Mouse (Mus musculus) embryonic facial prominence, embryonic 12.5 days (tissue): ENCODE measurements around the gene Tmem94. TPM values are rescaled to one million over a fixed set of nuclear protein-coding genes. Genes with fewer than 3 reads are reported as not detected.
A peak's percentile ranks its signal among the peaks of the same experiment; 100 is the strongest.

ENCODE experiments used
- ATAC-seq: fragments of 200-750 bp; cut with Nextera tagmentation; 2 replicates; pipeline ENCODE4 v1.8.0; 2017; ENCODE audit not compliant: insufficient number of reproducible peaks, insufficient read depth, low FRiP score, low TSS enrichment
- H3K27ac ChIP-seq: fragments of 300-500 bp; sonication (generic); 2 replicates; pipeline ENCODE4 v1.5.1; 2016; ENCODE audit warnings: mild to moderate bottlenecking
- H3K27me3 ChIP-seq: fragments of 300-500 bp; sonication (generic); 2 replicates; pipeline ENCODE4 v1.6.1; 2016; ENCODE audit warnings: mild to moderate bottlenecking, moderate library complexity
- H3K36me3 ChIP-seq: fragments of 300-500 bp; sonication (generic); 2 replicates; pipeline ENCODE4 v1.6.1; 2016; ENCODE audit warnings: mild to moderate bottlenecking
- H3K4me1 ChIP-seq: fragments of 300-500 bp; sonication (generic); 2 replicates; pipeline ENCODE4 v1.6.1; 2016
- H3K4me2 ChIP-seq: fragments of 300-500 bp; sonication (generic); replicated peaks from 2 replicates; pipeline ENCODE4 v1.6.1; 2016; ENCODE audit warnings: mild to moderate bottlenecking, moderate library complexity
- H3K4me3 ChIP-seq: fragments of 300-500 bp; sonication (generic); 2 replicates; pipeline ENCODE4 v1.5.1; 2016; ENCODE audit warnings: mild to moderate bottlenecking
- H3K9ac ChIP-seq: fragments of 300-500 bp; sonication (generic); 2 replicates; pipeline ENCODE4 v1.6.1; 2016; ENCODE audit warnings: mild to moderate bottlenecking, moderate library complexity
- H3K9me3 ChIP-seq: fragments of 300-500 bp; sonication (generic); 2 replicates; pipeline ENCODE4 v1.6.1; 2016; ENCODE audit warnings: mild to moderate bottlenecking, moderate library complexity
- WGBS: fragments of 180-500 bp; shearing (Covaris S2); methylation state at CpG from one replicate; pipeline ENCODE4 v1.1.7; 2016; 5-methylcytosine and 5-hydroxymethylcytosine counted together
- polyA plus RNA-seq: library from polyadenylated mRNA; unstranded; fragments of >200 nt; fragmentation: Nextera tagmentation; extraction: Ambion mirVana; gene quantifications from 2 replicates; pipeline ENCODE4 v1.2.1, GENCODE M21; 2016

Gene Tmem94
- polyA plus RNA-seq, 1 experiment from 2014 or later: 30.0 TPM

- Histone ChIP-seq H3K27me3 (no peaks in the 10 kb centered on the region), H3K4me3 (0 out of 2 replicates have a peak overlapping the region, but pooled peaks have one; percentile 8), H3K36me3 (peaks cover 36% of the 10 kb centered on the region), H3K4me2 (peak overlapping the region; percentile 91), H3K4me1 (peaks cover 61% of the 10 kb centered on the region), H3K27ac (no peak overlapping the region), H3K9me3 (no peaks in the 10 kb centered on the region), H3K9ac (0 out of 2 replicates have a peak overlapping the region, but pooled peaks have one; percentile 24)
- ATAC-seq: no peak
- WGBS: 80% methylated on average over 14 of the region's 14 CpGs
Measured at GRCm38 (mm10) chr11:115810377-115810776, 45.1 kb downstream of the Tmem94 start.

- peak overlapping the region; percentile 90 for H3K9ac ChIP-seq
- peak overlapping the region; percentile 91 for H3K4me2 ChIP-seq
- peak overlapping the region; percentile 97 for H3K4me3 ChIP-seq
- H3K4me1 ChIP-seq: peaks cover 66% of the 10 kb centered on the region
- H3K27me3 ChIP-seq: no peaks in the 10 kb centered on the region
- no peaks in the 10 kb centered on the region for H3K9me3 ChIP-seq
- peaks cover 29% of the 10 kb centered on the region for H3K36me3 ChIP-seq
- no peak overlapping the region for H3K27ac ChIP-seq
- 82% methylated on average over 20 of the region's 20 CpGs for WGBS
- ATAC-seq: no peak
Measured at GRCm38 (mm10) chr11:115811381-115812093, 46.3 kb downstream of the Tmem94 start.

- WGBS: 39% methylated on average over 7 of the region's 7 CpGs
- H3K4me3 ChIP-seq: peak overlapping the region; percentile 97
- H3K36me3 ChIP-seq: peaks cover 23% of the 10 kb centered on the region
- H3K27ac ChIP-seq: no peak overlapping the region
- no peaks in the 10 kb centered on the region for H3K27me3 ChIP-seq
- H3K9ac ChIP-seq: peak overlapping the region; percentile 90
- peak overlapping the region; percentile 91 for H3K4me2 ChIP-seq
- ATAC-seq: no peak
- peaks cover 66% of the 10 kb centered on the region for H3K4me1 ChIP-seq
- no peaks in the 10 kb centered on the region for H3K9me3 ChIP-seq
Measured at GRCm38 (mm10) chr11:115812095-115812494, 46.9 kb downstream of the Tmem94 start.

- Histone ChIP-seq H3K9me3 (no peaks in the 10 kb centered on the region), H3K4me1 (peaks cover 60% of the 10 kb centered on the region), H3K9ac (peak overlapping the region; percentile 90), H3K4me2 (peak overlapping the region; percentile 91), H3K27me3 (no peaks in the 10 kb centered on the region), H3K36me3 (peaks cover 21% of the 10 kb centered on the region), H3K4me3 (peak overlapping the region; percentile 97), H3K27ac (peak overlapping the region; percentile 78)
- WGBS: 3% methylated on average over 28 of the region's 28 CpGs
- ATAC-seq: no peak
Measured at GRCm38 (mm10) chr11:115812533-115813420, 47.5 kb downstream of the Tmem94 start.

- Histone ChIP-seq H3K27me3 (no peaks in the 10 kb centered on the region), H3K9me3 (no peaks in the 10 kb centered on the region), H3K4me3 (peak within 1 kb of the TSS; percentile 97), H3K27ac (peak within 1 kb of the TSS; percentile 78), H3K9ac (peak within 1 kb of the TSS; percentile 94), H3K4me1 (peaks cover 52% of the 10 kb centered on the region), H3K4me2 (peak within 1 kb of the TSS; percentile 91), H3K36me3 (peaks cover 27% of the 10 kb centered on the region)
- under 1% methylated on average over 43 of the region's 44 CpGs for WGBS
- peak; percentile 94 for ATAC-seq
Measured at GRCm38 (mm10) chr11:115813507-115814296, 48.5 kb downstream of the Tmem94 start, which contains the start of gene Caskin2. Gene Caskin2, minus strand, starts transcription at chr11:115813639.

GRCm38 (mm10) chr11:115814605-115815450 is 49.6 kb downstream of the Tmem94 start, which contains the start of gene Tsen54:
Gene Tsen54, plus strand, starts transcription at chr11:115814724.
- H3K4me2 ChIP-seq: peak within 1 kb of the TSS; percentile 91
- ATAC-seq: peak; percentile 32
- WGBS: under 1% methylated on average over 67 of the region's 84 CpGs
- peak within 1 kb of the TSS; percentile 94 for H3K9ac ChIP-seq
- H3K27me3 ChIP-seq: no peaks in the 10 kb centered on the region
- H3K27ac ChIP-seq: peak within 1 kb of the TSS; percentile 78
- no peaks in the 10 kb centered on the region for H3K9me3 ChIP-seq
- peak within 1 kb of the TSS; percentile 97 for H3K4me3 ChIP-seq
- peaks cover 41% of the 10 kb centered on the region for H3K4me1 ChIP-seq
- peaks cover 30% of the 10 kb centered on the region for H3K36me3 ChIP-seq

GRCm38 (mm10) chr11:115817331-115817730 is 52.1 kb downstream of the Tmem94 start:
- no peak for ATAC-seq
- 94% methylated on average over 5 of the region's 5 CpGs for WGBS
- Histone ChIP-seq H3K4me2 (no peak overlapping the region), H3K27ac (no peak overlapping the region), H3K9me3 (no peaks in the 10 kb centered on the region), H3K4me3 (no peak overlapping the region), H3K4me1 (peaks cover 16% of the 10 kb centered on the region), H3K36me3 (peaks cover 38% of the 10 kb centered on the region), H3K27me3 (no peaks in the 10 kb centered on the region), H3K9ac (no peak overlapping the region)

- no peaks in the 10 kb centered on the region for H3K9me3 ChIP-seq
- peaks cover 21% of the 10 kb centered on the region for H3K4me1 ChIP-seq
- no peak overlapping the region for H3K27ac ChIP-seq
- H3K36me3 ChIP-seq: peaks cover 42% of the 10 kb centered on the region
- WGBS: 84% methylated on average over 16 of the region's 16 CpGs
- no peak for ATAC-seq
- peaks cover 19% of the 10 kb centered on the region for H3K27me3 ChIP-seq
- no peak overlapping the region for H3K9ac ChIP-seq
- no peak overlapping the region for H3K4me3 ChIP-seq
- H3K4me2 ChIP-seq: no peak overlapping the region
Measured at GRCm38 (mm10) chr11:115819915-115820623, 54.8 kb downstream of the Tmem94 start.

- 85% methylated on average over 4 of the region's 4 CpGs for WGBS
- peaks cover 42% of the 10 kb centered on the region for H3K36me3 ChIP-seq
- H3K9ac ChIP-seq: no peak overlapping the region
Measured at GRCm38 (mm10) chr11:115821001-115821400, 55.8 kb downstream of the Tmem94 start.

More at GRCm38 (mm10) chr11:115821001-115821400, 55.8 kb downstream of the Tmem94 start:
- Histone ChIP-seq H3K27ac (no peak overlapping the region), H3K4me1 (peaks cover 13% of the 10 kb centered on the region), H3K4me3 (no peak overlapping the region), H3K4me2 (no peak overlapping the region), H3K27me3 (peaks cover 28% of the 10 kb centered on the region), H3K9me3 (no peaks in the 10 kb centered on the region)
- no peak for ATAC-seq
